Mouse (Mus musculus) gastrocnemius, postnatal 10 days (tissue): ENCODE data around the gene Pmm2. TPM values are rescaled to one million over a fixed set of nuclear protein-coding genes. Genes with fewer than 3 reads are reported as not detected.

Experiments used
- DNase-seq: peaks from one replicate; pipeline ENCODE4 v3.0.0; 2021; ENCODE audit warnings: mixed read lengths
- total RNA-seq, 2 experiments: library from RNA; stranded (reverse); gene quantifications; 2 replicates each; pipeline ENCODE4 v1.2.3; 2021

Pmm2 gene
- total RNA-seq, 2 experiments from 2014 or later = 29.1 to 30.7 TPM

GRCm38 (mm10) chr16:8656256-8656655 lies 18.8 kb downstream of the Pmm2 start:
- DNase-seq = no peak

- DNase-seq = no peak
Observed at GRCm38 (mm10) chr16:8658349-8658748, 20.9 kb downstream of the Pmm2 start.

- no peak for DNase-seq
Observed at GRCm38 (mm10) chr16:8658764-8659163, 21.3 kb downstream of the Pmm2 start.

GRCm38 (mm10) chr16:8663022-8663421 lies 25.5 kb downstream of the Pmm2 start:
- DNase-seq = no peak

- peak; percentile 39 for DNase-seq
Observed at GRCm38 (mm10) chr16:8663606-8664539, 26.4 kb downstream of the Pmm2 start.

GRCm38 (mm10) chr16:8665367-8665766 lies 27.9 kb downstream of the Pmm2 start:
- DNase-seq = no peak

GRCm38 (mm10) chr16:8666452-8666851 lies 29.0 kb downstream of the Pmm2 start:
- no peak for DNase-seq

- no peak for DNase-seq
Observed at GRCm38 (mm10) chr16:8667261-8667660, 29.8 kb downstream of the Pmm2 start.

GRCm38 (mm10) chr16:8667814-8668213 lies 30.3 kb downstream of the Pmm2 start:
- DNase-seq = no peak

GRCm38 (mm10) chr16:8668386-8668785 lies 30.9 kb downstream of the Pmm2 start:
- no peak for DNase-seq

- DNase-seq = no peak
Observed at GRCm38 (mm10) chr16:8669432-8669831, 32.0 kb downstream of the Pmm2 start.

GRCm38 (mm10) chr16:8670041-8671035 lies 32.9 kb downstream of the Pmm2 start:
- DNase-seq = no peak

- DNase-seq = peak; percentile 95
Observed at GRCm38 (mm10) chr16:8671551-8672349, 34.3 kb downstream of the Pmm2 start, which contains the start of gene Carhsp1. Gene Carhsp1, minus strand, starts transcription at chr16:8672155.

GRCm38 (mm10) chr16:8672350-8672687 lies 34.8 kb downstream of the Pmm2 start:
- no peak for DNase-seq

GRCm38 (mm10) chr16:8672811-8673210 lies 35.3 kb downstream of the Pmm2 start:
- DNase-seq = no peak

- DNase-seq = no peak
Observed at GRCm38 (mm10) chr16:8673343-8673742, 35.9 kb downstream of the Pmm2 start.

GRCm38 (mm10) chr16:8674165-8674564 lies 36.7 kb downstream of the Pmm2 start:
- DNase-seq = peak; percentile 46

GRCm38 (mm10) chr16:8675559-8675958 lies 38.1 kb downstream of the Pmm2 start:
- no peak for DNase-seq

- DNase-seq = no peak
Observed at GRCm38 (mm10) chr16:8676228-8676627, 38.8 kb downstream of the Pmm2 start.

- peak; percentile 48 for DNase-seq
Observed at GRCm38 (mm10) chr16:8676800-8677199, 39.3 kb downstream of the Pmm2 start.

- DNase-seq = no peak
Observed at GRCm38 (mm10) chr16:8678035-8678434, 40.6 kb downstream of the Pmm2 start.

GRCm38 (mm10) chr16:8678676-8679075 lies 41.2 kb downstream of the Pmm2 start:
- no peak for DNase-seq
